Mouse (Mus musculus): ENCODE results near the gene Rhoq.

Gene Rhoq

GRCm38 (mm10) chr17:86964041-86964440, 1.2 kb downstream of the Rhoq start:
- peak in 1 of 2 experiments; percentile 20 for DNase-seq

GRCm38 (mm10) chr17:86964502-86964901, 1.6 kb downstream of the Rhoq start:
- peak; percentile 63 to 77 for DNase-seq

- DNase-seq: no peak
Observed at GRCm38 (mm10) chr17:86965121-86965520, 2.2 kb downstream of the Rhoq start.

- no peak for DNase-seq
Observed at GRCm38 (mm10) chr17:86966040-86966439, 3.2 kb downstream of the Rhoq start.

GRCm38 (mm10) chr17:86967048-86967447, 4.2 kb downstream of the Rhoq start:
- no peak for DNase-seq

GRCm38 (mm10) chr17:86967536-86968525, 4.9 kb downstream of the Rhoq start:
- no peak for DNase-seq

GRCm38 (mm10) chr17:86968581-86968980, 5.7 kb downstream of the Rhoq start:
- no peak for DNase-seq

- no peak for DNase-seq
Observed at GRCm38 (mm10) chr17:86969582-86969981, 6.7 kb downstream of the Rhoq start.

- DNase-seq: no peak
Observed at GRCm38 (mm10) chr17:86970026-86970750, 7.3 kb downstream of the Rhoq start.

- no peak for DNase-seq
Observed at GRCm38 (mm10) chr17:86971036-86971435, 8.2 kb downstream of the Rhoq start.

- no peak for DNase-seq
Observed at GRCm38 (mm10) chr17:86971860-86972259, 9.0 kb downstream of the Rhoq start.

GRCm38 (mm10) chr17:86973097-86973496, 10.2 kb downstream of the Rhoq start:
- DNase-seq: no peak

GRCm38 (mm10) chr17:86976387-86976786, 13.5 kb downstream of the Rhoq start:
- DNase-seq: no peak

GRCm38 (mm10) chr17:86978496-86978895, 15.6 kb downstream of the Rhoq start:
- DNase-seq: no peak

- DNase-seq: no peak
Observed at GRCm38 (mm10) chr17:86981205-86981604, 18.3 kb downstream of the Rhoq start.

- DNase-seq: no peak
Observed at GRCm38 (mm10) chr17:86981701-86982100, 18.8 kb downstream of the Rhoq start.

GRCm38 (mm10) chr17:86982497-86982896, 19.6 kb downstream of the Rhoq start:
- peak; percentile 23 to 49 for DNase-seq

GRCm38 (mm10) chr17:86986449-86987138, 23.7 kb downstream of the Rhoq start:
- DNase-seq: no peak

GRCm38 (mm10) chr17:86988161-86988560, 25.3 kb downstream of the Rhoq start:
- no peak for DNase-seq

GRCm38 (mm10) chr17:86988601-86989184, 25.8 kb downstream of the Rhoq start:
- no peak for DNase-seq

- DNase-seq: no peak
Observed at GRCm38 (mm10) chr17:86991306-86991705, 28.4 kb downstream of the Rhoq start.

GRCm38 (mm10) chr17:86997323-86997722, 34.4 kb downstream of the Rhoq start:
- no peak for DNase-seq

GRCm38 (mm10) chr17:87008950-87009349, 46.1 kb downstream of the Rhoq start:
- DNase-seq: no peak
